Mouse (Mus musculus) MEL (cell line): ENCODE results near the gene Tspan2. TPM values are rescaled to one million over a fixed set of nuclear protein-coding genes. Genes with fewer than 3 reads are reported as not detected.

ENCODE experiments used
- DNase-seq: peaks from one replicate; pipeline ENCODE4 v3.0.0; 2011; ENCODE audit warnings: low read depth, low spot score
- H3K27ac ChIP-seq: 2 replicates; pipeline ENCODE4 v1.5.1; 2012; ENCODE audit warnings: low read depth, mild to moderate bottlenecking, control low read depth, low read length, moderate library complexity; ENCODE audit not compliant: control insufficient read depth
- H3K27me3 ChIP-seq, 2 experiments: fragments of 150-350 bp in 1 of 2; sonication (generic) in 1 of 2; 2 replicates each; pipeline ENCODE4 v1.6.1; 2012; ENCODE audit warnings: low read length in 2 of 2, mild to moderate bottlenecking in 2 of 2, improper control_type of control experiment in 1 of 2, moderate library complexity in 1 of 2; ENCODE audit not compliant: insufficient read depth in 2 of 2, control insufficient read depth in 1 of 2
- H3K36me3 ChIP-seq, 2 experiments: 2 replicates each; pipeline ENCODE4 v1.6.1; 2012 to 2014; ENCODE audit warnings: low read length in 2 of 2, improper control_type of control experiment in 1 of 2, inconsistent platforms in 1 of 2, mild to moderate bottlenecking in 1 of 2; ENCODE audit not compliant: insufficient read depth in 2 of 2, control insufficient read depth in 1 of 2
- H3K4me1 ChIP-seq, 2 experiments: fragments of 150-350 bp in 1 of 2; sonication (generic) in 1 of 2; 2 replicates each; pipeline ENCODE4 v1.6.1; 2012; ENCODE audit warnings: low read length in 2 of 2, improper control_type of control experiment in 1 of 2, mild to moderate bottlenecking in 1 of 2; ENCODE audit not compliant: insufficient read depth in 2 of 2, control insufficient read depth in 1 of 2
- H3K4me3 ChIP-seq, 2 experiments: fragments of 150-350 bp in 1 of 2; sonication (generic) in 1 of 2; 2 replicates each; pipeline ENCODE4 v1.5.1; 2012; ENCODE audit warnings: low read depth in 2 of 2, low read length in 2 of 2, mild to moderate bottlenecking in 2 of 2, moderate library complexity in 2 of 2, control low read depth in 1 of 2, improper control_type of control experiment in 1 of 2; ENCODE audit not compliant: control insufficient read depth in 1 of 2, insufficient read depth in 1 of 2
- H3K79me2 ChIP-seq: 2 replicates; pipeline ENCODE4 v1.6.1; 2012; ENCODE audit warnings: mild to moderate bottlenecking, low read length, moderate library complexity; ENCODE audit not compliant: control insufficient read depth, poor library complexity, insufficient read depth
- H3K9ac ChIP-seq: 2 replicates; pipeline ENCODE4 v1.6.1; 2012; ENCODE audit warnings: low read depth, mild to moderate bottlenecking, control low read depth, low read length, moderate library complexity; ENCODE audit not compliant: control insufficient read depth, poor library complexity, severe bottlenecking
- H3K9me3 ChIP-seq: fragments of 150-350 bp; sonication (generic); replicated peaks from 2 replicates; pipeline ENCODE4 v1.6.1; 2012; ENCODE audit warnings: mild to moderate bottlenecking, low read length, improper control_type of control experiment, moderate library complexity; ENCODE audit not compliant: insufficient read depth
- BHLHE40 ChIP-seq: IDR thresholded peaks from 2 replicates; pipeline ENCODE4 v1.6.1; 2012; ENCODE audit warnings: low read depth, mild to moderate bottlenecking, inconsistent platforms, low read length, improper control_type of control experiment, borderline replicate concordance
- CHD1 ChIP-seq: IDR thresholded peaks from 2 replicates; pipeline ENCODE4 v1.6.1; 2012; ENCODE audit warnings: low read depth, mild to moderate bottlenecking, inconsistent platforms, low read length, improper control_type of control experiment
- CHD2 ChIP-seq: IDR thresholded peaks from 2 replicates; pipeline ENCODE4 v1.6.1; 2011; ENCODE audit warnings: low read length, improper control_type of control experiment
- CTCF ChIP-seq, 3 experiments: IDR thresholded peaks in 2 of 3; conservative IDR thresholded peaks in 1 of 3; 2 replicates each; pipeline ENCODE4 v1.5.1; 2011 to 2012; ENCODE audit warnings: low read length in 3 of 3, low read depth in 2 of 3, mild to moderate bottlenecking in 2 of 3, improper control_type of control experiment in 1 of 3, inconsistent platforms in 1 of 3, mixed read lengths in 1 of 3, moderate library complexity in 1 of 3; ENCODE audit not compliant: control insufficient read depth in 1 of 3, insufficient read depth in 1 of 3, poor library complexity in 1 of 3, severe bottlenecking in 1 of 3
- E2F4 ChIP-seq: IDR thresholded peaks from 2 replicates; pipeline ENCODE4 v1.6.1; 2011; ENCODE audit warnings: low read depth, low read length, improper control_type of control experiment, borderline replicate concordance
- ELF1 ChIP-seq: IDR thresholded peaks from 2 replicates; pipeline ENCODE4 v1.6.1; 2014; ENCODE audit warnings: low read depth, mild to moderate bottlenecking, inconsistent platforms, low read length, improper control_type of control experiment, moderate library complexity
- ETS1 ChIP-seq: IDR thresholded peaks from 2 replicates; pipeline ENCODE4 v1.6.1; 2012; ENCODE audit warnings: low read depth, mild to moderate bottlenecking, inconsistent platforms, low read length, improper control_type of control experiment, moderate library complexity
- GABPA ChIP-seq: IDR thresholded peaks from 2 replicates; pipeline ENCODE4 v1.6.1; 2012; ENCODE audit warnings: low read depth, mild to moderate bottlenecking, inconsistent platforms, low read length, improper control_type of control experiment, moderate library complexity
- GATA1 ChIP-seq: IDR thresholded peaks from 2 replicates; pipeline ENCODE4 v1.6.1; 2011; ENCODE audit warnings: low read depth, low read length, improper control_type of control experiment
- HCFC1 ChIP-seq: IDR thresholded peaks from 2 replicates; pipeline ENCODE4 v1.6.1; 2012; ENCODE audit warnings: low read depth, mild to moderate bottlenecking, inconsistent platforms, low read length, improper control_type of control experiment, moderate library complexity
- JUND ChIP-seq: IDR thresholded peaks from 2 replicates; pipeline ENCODE4 v1.6.1; 2011; ENCODE audit warnings: low read depth, mild to moderate bottlenecking, improper control_type of control experiment, low read length
- KAT2A ChIP-seq: conservative IDR thresholded peaks from 2 replicates; pipeline ENCODE4 v1.6.1; 2012; ENCODE audit warnings: low read depth, low read length, improper control_type of control experiment, inconsistent platforms
- MAFK ChIP-seq: IDR thresholded peaks from 2 replicates; pipeline ENCODE4 v1.6.1; 2011; ENCODE audit warnings: low read depth, mild to moderate bottlenecking, low read length, improper control_type of control experiment, borderline replicate concordance
- MAX ChIP-seq: IDR thresholded peaks from 2 replicates; pipeline ENCODE4 v1.6.1; 2011; ENCODE audit warnings: low read length, improper control_type of control experiment
- MAZ ChIP-seq: IDR thresholded peaks from 2 replicates; pipeline ENCODE4 v1.6.1; 2012; ENCODE audit warnings: low read depth, mild to moderate bottlenecking, inconsistent platforms, low read length, improper control_type of control experiment
- MEF2A ChIP-seq: IDR thresholded peaks from 2 replicates; pipeline ENCODE4 v1.6.1; 2014; ENCODE audit warnings: low read depth, mild to moderate bottlenecking, inconsistent platforms, low read length, improper control_type of control experiment; ENCODE audit not compliant: poor library complexity, insufficient replicate concordance, severe bottlenecking; ENCODE audit errors: extremely low read depth
- MYB ChIP-seq: IDR thresholded peaks from 2 replicates; pipeline ENCODE4 v1.6.1; 2011; ENCODE audit warnings: mild to moderate bottlenecking, low read depth, low read length, improper control_type of control experiment
- NELFE ChIP-seq: IDR thresholded peaks from 2 replicates; pipeline ENCODE4 v1.6.1; 2011; ENCODE audit warnings: low read depth, low read length, improper control_type of control experiment
- NRF1 ChIP-seq: IDR thresholded peaks from 2 replicates; pipeline ENCODE4 v1.6.1; 2014; ENCODE audit warnings: low read depth, mild to moderate bottlenecking, inconsistent platforms, low read length, improper control_type of control experiment, moderate library complexity; ENCODE audit not compliant: poor library complexity, insufficient read depth, severe bottlenecking
- POLR2A ChIP-seq, 2 experiments: IDR thresholded peaks; 2 replicates each; pipeline ENCODE4 v1.6.1; 2011 to 2012; ENCODE audit warnings: low read length in 2 of 2, mild to moderate bottlenecking in 2 of 2, control low read depth in 1 of 2, improper control_type of control experiment in 1 of 2, low read depth in 1 of 2, moderate library complexity in 1 of 2; ENCODE audit not compliant: control insufficient read depth in 1 of 2, insufficient read depth in 1 of 2, poor library complexity in 1 of 2
- POLR2AphosphoS2 ChIP-seq: IDR thresholded peaks from 2 replicates; pipeline ENCODE4 v1.6.1; 2011; ENCODE audit warnings: low read length, improper control_type of control experiment
- POLR2AphosphoS5 ChIP-seq: IDR thresholded peaks from 2 replicates; pipeline ENCODE4 v1.6.1; 2012; ENCODE audit warnings: low read depth, borderline replicate concordance, mild to moderate bottlenecking, inconsistent platforms, low read length, moderate library complexity, mixed read lengths
- SIN3A ChIP-seq: IDR thresholded peaks from 2 replicates; pipeline ENCODE4 v1.6.1; 2012; ENCODE audit warnings: low read length, improper control_type of control experiment, inconsistent platforms
- SMC3 ChIP-seq: IDR thresholded peaks from 2 replicates; pipeline ENCODE4 v1.6.1; 2011; ENCODE audit warnings: low read depth, low read length, improper control_type of control experiment
- TAL1 ChIP-seq: IDR thresholded peaks from 2 replicates; pipeline ENCODE4 v1.6.1; 2012; ENCODE audit warnings: mild to moderate bottlenecking, inconsistent platforms, low read length, moderate library complexity, mixed read lengths
- TCF12 ChIP-seq: IDR thresholded peaks from 2 replicates; pipeline ENCODE4 v1.6.1; 2014; ENCODE audit warnings: low read depth, mild to moderate bottlenecking, inconsistent platforms, low read length, improper control_type of control experiment, moderate library complexity
- UBTF ChIP-seq: IDR thresholded peaks from 2 replicates; pipeline ENCODE4 v1.6.1; 2012; ENCODE audit warnings: low read depth, mild to moderate bottlenecking, inconsistent platforms, low read length, improper control_type of control experiment, moderate library complexity, borderline replicate concordance; ENCODE audit not compliant: insufficient read depth
- USF2 ChIP-seq, 2 experiments: IDR thresholded peaks; 2 replicates each; pipeline ENCODE4 v1.6.1; 2011 to 2012; ENCODE audit warnings: improper control_type of control experiment in 2 of 2, low read length in 2 of 2, borderline replicate concordance in 1 of 2, inconsistent platforms in 1 of 2, low read depth in 1 of 2, mild to moderate bottlenecking in 1 of 2; ENCODE audit not compliant: insufficient read depth in 1 of 2
- ZMIZ1 ChIP-seq: IDR thresholded peaks from 2 replicates; pipeline ENCODE4 v1.6.1; 2012; ENCODE audit warnings: low read depth, mild to moderate bottlenecking, inconsistent platforms, low read length, improper control_type of control experiment, moderate library complexity
- ZNF384 ChIP-seq: IDR thresholded peaks from 2 replicates; pipeline ENCODE4 v1.6.1; 2012; ENCODE audit warnings: low read depth, mild to moderate bottlenecking, inconsistent platforms, low read length, improper control_type of control experiment
- polyA plus RNA-seq, 2 experiments: library from polyadenylated mRNA; stranded (reverse) in 1 of 2; unstranded in 1 of 2; fragments of >175 nt in 1 of 2; fragments of >200 nt in 1 of 2; gene quantifications; 2 replicates each; pipeline versions ENCODE4 v1.2.1 to v1.2.4; 2012; ENCODE audit warnings: low replicate concordance in 2 of 2, low read depth in 1 of 2; ENCODE audit not compliant: insufficient read length in 2 of 2, insufficient read depth in 1 of 2, missing spikeins in 1 of 2
- total RNA-seq: library from RNA; depleted of rRNA; stranded (reverse); fragments of 300-350 nt; gene quantifications from 2 replicates; pipeline ENCODE4 v1.2.3, GENCODE M21; 2012

Gene Tspan2
- total and polyA plus RNA-seq, 3 experiments: not detected

GRCm38 (mm10) chr3:102735031-102735558 lies 766 bp downstream of the Tspan2 start (continued):
- no peak for TF ChIP-seq ELF1

GRCm38 (mm10) chr3:102735638-102736037 lies 1.3 kb downstream of the Tspan2 start:
- Histone ChIP-seq H3K9ac (no peak overlapping the region), H3K27ac (no peak overlapping the region), H3K4me1 (no peaks in the 10 kb centered on the region), H3K27me3 (no peaks in the 10 kb centered on the region), H3K79me2 (no peaks in the 10 kb centered on the region), H3K4me3 (no peak overlapping the region), H3K9me3 (no peaks in the 10 kb centered on the region), H3K36me3 (no peaks in the 10 kb centered on the region)
- TF ChIP-seq NELFE (no peak), SIN3A (no peak), JUND (no peak), ZNF384 (no peak), CHD2 (no peak), CHD1 (no peak), POLR2A (IDR thresholded peaks at IDR 0.05; ENCODE audit: control insufficient read depth in 1 of 2, insufficient read depth in 1 of 2, low read depth in 1 of 2, low read length in 2 of 2, poor library complexity in 1 of 2) (no peak), TCF12 (no peak), POLR2AphosphoS5 (no peak), ZMIZ1 (no peak), ETS1 (no peak), KAT2A (no peak), GABPA (no peak), ELF1 (no peak), E2F4 (no peak), MAZ (no peak), MAX (no peak), USF2 (IDR thresholded peaks at IDR 0.05; ENCODE audit: borderline replicate concordance in 1 of 2, insufficient read depth in 1 of 2, low read depth in 1 of 2, low read length in 2 of 2) (no peak)
- no peak for DNase-seq

- no peak overlapping the region for H3K9ac ChIP-seq
- no peaks in the 10 kb centered on the region for H3K4me1 ChIP-seq
- H3K36me3 ChIP-seq: no peaks in the 10 kb centered on the region
- TF ChIP-seq NRF1 (no peak), BHLHE40 (no peak), HCFC1 (no peak), TCF12 (no peak), MYB (no peak), TAL1 (no peak), CHD1 (no peak), CTCF (IDR thresholded peaks at IDR 0.05 in 2 of 3, conservative IDR thresholded peaks at IDR 0.05 in 1 of 3; ENCODE audit: control insufficient read depth in 1 of 3, insufficient read depth in 1 of 3, low read depth in 2 of 3, low read length in 3 of 3, poor library complexity in 1 of 3, severe bottlenecking in 1 of 3) (no peak), KAT2A (no peak), MAFK (no peak), NELFE (no peak), POLR2AphosphoS2 (no peak), POLR2AphosphoS5 (no peak), E2F4 (no peak), GATA1 (no peak), MEF2A (no peak), UBTF (no peak), SMC3 (no peak), ELF1 (no peak)
- H3K79me2 ChIP-seq: no peaks in the 10 kb centered on the region
- no peaks in the 10 kb centered on the region for H3K27me3 ChIP-seq
- no peaks in the 10 kb centered on the region for H3K9me3 ChIP-seq
- H3K4me3 ChIP-seq: no peak overlapping the region
- no peak for DNase-seq
- no peak overlapping the region for H3K27ac ChIP-seq
Observed at GRCm38 (mm10) chr3:102736436-102736835, 2.1 kb downstream of the Tspan2 start.
